Mouse (Mus musculus) thymus, postnatal 0 days (tissue): Measurements from ENCODE around the gene Pcdh10. TPM values are rescaled to one million over a fixed set of nuclear protein-coding genes. Genes with fewer than 3 reads are reported as not detected.
A peak's percentile ranks its signal among the peaks of the same experiment; 100 is the strongest.

Experiments
- DNase-seq: peaks from one replicate; pipeline ENCODE4 v3.0.0-alpha.2; 2015; ENCODE audit warnings: low spot score
- polyA plus RNA-seq: library from polyadenylated mRNA; unstranded; fragments of >200 nt; fragmentation: Nextera tagmentation; extraction: Ambion mirVana; gene quantifications from 2 replicates; pipeline ENCODE4 v1.2.1, GENCODE M21; 2015

Gene Pcdh10
- 0.06 and 0.09 TPM in 2 replicates for polyA plus RNA-seq

DNA sequence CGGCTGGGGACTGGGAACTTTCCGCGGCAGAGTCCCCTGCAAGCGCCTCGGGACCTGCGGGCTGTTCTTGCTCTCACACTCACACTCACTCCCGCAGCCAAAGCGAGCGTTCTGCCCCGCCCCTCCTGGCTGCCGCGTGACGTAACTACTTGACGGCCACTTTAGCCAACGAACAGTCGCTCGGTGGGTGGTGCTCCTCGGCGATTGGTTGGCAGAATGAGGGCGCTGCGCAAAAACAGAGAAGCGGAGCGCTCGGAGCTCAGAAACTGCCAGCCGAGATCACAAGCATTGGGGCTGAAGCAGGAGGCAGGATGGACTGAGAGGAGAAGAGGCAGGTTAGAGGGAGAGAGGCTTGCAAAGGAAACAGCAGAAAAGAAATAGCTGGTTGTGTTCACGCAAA is at the start of gene Pcdh10:
Gene Pcdh10, plus strand, starts transcription at position 254 of the 400 bp plus-strand sequence.
- DNase-seq, result peak; percentile 28

DNA sequence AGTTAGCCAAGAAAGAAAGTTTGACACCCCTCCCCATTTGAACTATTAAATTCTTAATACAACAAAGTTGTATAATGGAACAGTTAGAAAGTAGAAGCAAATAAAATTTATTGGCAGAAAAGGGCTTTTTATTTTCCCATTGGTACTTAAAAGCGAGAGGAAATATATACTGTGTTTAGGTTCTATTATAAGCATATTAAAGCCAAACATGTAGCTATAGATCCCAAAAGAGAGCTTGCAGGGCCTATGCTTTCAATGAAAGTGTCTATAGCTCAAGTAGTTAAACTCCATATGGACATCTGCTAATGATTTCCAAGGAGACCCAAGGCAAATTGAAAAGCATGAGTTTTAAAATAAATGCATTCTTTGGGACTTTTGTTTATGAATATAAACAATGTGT is 22.3 kb upstream of the Pcdh10 start:
- DNase-seq, result no peak

DNA sequence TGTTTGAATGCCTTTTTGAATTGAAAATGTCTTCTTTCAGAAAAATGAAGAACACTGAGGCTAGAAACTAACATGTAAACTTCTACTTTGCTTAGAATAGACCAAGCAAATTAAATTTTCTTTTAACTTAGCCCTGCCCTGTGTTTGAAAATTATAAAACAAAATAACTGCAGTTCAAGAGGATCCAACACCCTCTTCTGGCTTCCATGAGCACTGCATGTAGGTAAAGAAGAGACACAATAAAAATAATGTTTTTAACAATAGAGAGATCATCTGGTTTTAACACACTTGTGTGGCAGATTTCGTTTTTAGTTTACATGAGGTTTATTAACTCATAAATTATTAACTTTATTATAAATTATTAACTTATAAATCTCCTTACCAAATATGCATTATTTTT is 9.2 kb upstream of the Pcdh10 start:
- DNase-seq, result no peak

DNA sequence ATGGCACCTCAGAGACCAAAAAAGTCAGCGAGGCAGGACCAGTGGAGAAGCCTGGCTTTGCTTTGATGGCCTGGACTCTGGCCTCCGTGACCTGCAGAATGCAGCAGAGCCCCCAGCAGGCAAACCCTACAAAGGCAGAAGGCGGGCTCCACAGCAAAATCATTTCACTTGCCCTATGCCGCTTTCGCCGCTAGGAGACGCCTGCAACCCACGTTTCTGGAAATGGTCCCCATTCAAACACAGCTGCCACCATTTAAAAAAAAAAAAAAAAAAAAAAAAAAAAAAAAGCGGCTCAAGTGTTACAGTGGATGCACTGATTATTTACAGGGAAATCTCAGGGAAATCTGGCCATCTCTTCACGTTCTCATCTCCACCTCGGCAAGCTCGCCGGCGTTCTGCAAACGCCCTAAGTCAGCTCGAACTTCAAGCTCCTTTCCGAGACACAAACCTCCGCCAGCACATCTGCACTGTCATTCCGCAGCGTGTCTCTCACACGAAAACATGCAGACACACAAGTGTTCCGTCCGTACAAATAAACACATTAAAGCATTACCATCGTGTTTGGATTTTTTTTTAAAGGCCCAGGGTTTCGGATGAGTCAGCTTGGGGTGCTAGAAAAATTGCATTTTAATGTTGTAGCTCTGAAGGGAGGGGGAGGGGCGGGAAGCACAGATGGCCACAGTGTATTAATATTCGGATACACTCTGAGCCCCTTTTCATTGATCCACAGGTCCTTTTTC is 2.3 kb upstream of the Pcdh10 start:
- peak; percentile 7 for DNase-seq

DNA sequence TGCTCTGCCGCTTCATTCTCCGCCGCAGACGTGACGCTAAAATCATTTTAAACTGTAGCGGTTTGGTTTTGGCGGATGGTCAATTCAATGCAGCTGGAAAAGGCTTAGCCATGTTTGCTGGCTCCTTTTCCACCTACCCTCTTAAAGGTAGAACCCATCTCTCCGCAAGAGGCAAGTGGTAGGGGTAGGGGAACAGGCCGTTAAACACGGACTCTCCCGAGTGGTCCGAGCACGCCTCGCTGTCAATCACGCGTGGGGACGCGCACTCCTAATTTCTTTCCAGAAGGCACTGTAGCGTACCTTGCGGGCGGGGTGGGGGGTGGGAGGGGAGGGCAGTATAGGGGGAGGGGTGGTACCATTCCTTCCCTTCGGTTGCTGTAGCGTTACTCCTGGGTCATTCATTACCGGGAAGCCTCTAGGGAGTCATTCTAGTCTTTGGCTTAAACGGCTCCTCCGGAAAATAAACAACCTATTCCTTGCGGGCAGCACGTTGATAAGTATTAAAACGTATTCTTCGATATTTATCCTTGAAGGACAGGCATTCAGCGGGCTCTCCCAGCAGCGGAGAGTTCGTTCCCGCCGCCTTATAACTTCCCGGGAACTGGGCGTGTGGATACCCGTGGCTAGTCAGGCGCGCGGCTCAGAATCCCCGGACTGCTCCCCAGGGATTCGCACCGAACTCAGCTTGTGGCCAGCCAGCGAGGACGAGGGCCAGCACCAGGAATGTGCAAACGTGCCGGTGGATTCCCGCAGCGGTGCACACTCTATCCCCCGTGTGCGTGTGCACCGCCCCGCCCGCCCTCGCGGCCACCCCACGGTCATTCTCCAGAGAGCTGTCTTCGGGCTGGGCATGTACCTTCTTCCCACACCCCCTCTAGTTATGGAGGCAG is 1.5 kb upstream of the Pcdh10 start:
- no peak for DNase-seq

DNA sequence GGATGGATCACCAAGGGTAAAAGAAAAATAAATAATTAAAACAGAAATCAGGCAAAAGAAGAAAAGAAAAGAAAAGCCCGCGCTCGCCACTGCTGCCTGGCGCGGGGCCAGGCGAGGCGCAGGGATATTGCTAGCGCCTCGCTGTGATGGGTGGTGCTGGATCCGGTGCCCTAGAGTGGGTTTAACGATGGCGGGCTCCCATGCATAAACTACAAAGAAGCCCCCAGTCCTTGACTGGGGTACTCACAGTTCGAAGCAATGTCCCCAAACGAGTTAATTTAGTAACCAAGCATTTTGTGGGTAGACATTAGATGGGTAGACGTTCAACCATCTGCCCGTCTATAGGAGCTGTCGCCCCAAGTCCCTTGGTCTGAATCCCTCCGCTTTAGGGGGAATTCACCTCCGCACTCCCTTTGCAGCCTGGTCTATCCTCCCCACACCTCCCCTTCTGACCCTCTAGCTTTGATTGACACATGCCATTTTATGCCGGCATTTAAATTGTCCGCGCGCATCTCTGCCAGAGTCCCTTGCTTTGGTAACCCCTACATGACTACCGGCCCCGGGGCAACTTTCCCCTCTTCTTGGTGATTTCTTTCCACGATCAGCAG is 703 bp upstream of the Pcdh10 start:
- no peak for DNase-seq

GRCm38 (mm10) chr3:45379541-45379971 is 1.4 kb downstream of the Pcdh10 start:
- DNase-seq, result no peak

DNA sequence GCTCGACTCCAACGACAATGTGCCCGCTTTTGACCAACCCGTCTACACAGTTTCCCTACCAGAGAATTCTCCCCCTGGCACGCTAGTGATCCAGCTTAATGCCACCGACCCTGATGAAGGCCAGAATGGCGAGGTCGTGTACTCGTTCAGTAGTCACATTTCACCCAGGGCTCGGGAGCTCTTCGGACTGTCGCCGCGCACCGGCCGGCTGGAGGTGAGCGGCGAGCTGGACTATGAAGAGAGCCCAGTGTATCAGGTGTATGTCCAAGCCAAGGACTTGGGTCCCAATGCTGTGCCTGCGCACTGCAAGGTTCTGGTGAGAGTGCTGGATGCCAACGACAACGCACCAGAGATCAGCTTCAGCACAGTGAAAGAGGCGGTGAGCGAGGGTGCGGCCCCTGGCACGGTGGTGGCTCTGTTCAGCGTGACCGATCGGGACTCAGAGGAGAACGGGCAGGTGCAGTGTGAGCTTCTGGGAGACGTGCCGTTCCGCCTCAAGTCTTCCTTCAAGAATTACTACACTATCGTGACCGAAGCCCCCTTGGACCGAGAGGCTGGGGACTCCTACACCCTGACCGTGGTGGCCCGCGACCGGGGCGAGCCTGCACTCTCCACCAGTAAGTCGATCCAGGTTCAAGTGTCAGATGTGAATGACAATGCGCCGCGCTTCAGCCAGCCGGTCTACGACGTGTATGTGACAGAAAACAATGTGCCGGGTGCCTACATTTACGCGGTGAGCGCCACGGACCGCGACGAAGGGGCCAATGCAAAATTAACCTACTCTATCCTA is 2.0 kb downstream of the Pcdh10 start:
- DNase-seq, result no peak

DNA sequence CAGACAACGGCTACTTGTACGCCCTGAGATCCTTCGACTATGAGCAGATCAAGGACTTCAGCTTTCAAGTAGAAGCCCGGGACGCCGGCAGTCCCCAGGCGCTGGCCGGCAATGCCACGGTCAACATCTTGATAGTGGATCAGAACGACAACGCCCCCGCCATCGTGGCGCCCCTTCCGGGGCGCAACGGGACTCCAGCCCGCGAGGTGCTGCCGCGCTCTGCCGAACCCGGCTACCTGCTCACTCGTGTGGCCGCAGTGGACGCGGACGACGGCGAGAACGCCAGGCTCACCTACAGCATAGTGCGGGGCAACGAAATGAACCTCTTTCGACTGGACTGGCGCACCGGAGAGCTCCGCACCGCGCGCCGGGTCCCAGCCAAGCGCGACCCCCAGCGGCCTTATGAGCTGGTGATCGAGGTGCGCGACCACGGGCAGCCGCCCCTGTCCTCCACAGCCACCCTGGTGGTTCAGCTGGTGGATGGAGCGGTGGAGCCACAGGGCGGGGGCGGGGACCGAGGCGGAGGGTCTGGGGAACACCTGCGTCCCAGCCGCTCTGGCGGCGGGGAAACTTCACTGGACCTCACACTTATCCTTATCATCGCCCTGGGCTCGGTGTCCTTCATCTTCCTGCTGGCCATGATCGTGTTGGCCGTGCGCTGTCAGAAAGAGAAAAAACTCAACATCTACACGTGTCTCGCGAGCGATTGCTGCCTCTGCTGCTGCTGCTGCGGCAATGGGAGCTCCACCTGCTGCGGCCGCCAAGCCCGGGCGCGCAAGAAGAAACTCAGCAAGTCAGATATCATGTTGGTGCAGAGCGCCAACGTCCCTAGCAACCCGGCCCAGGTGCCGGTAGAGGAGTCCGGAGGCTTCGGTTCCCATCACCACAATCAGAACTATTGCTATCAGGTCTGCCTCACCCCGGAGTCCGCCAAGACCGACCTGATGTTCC is 2.9 kb downstream of the Pcdh10 start:
- no peak for DNase-seq

DNA sequence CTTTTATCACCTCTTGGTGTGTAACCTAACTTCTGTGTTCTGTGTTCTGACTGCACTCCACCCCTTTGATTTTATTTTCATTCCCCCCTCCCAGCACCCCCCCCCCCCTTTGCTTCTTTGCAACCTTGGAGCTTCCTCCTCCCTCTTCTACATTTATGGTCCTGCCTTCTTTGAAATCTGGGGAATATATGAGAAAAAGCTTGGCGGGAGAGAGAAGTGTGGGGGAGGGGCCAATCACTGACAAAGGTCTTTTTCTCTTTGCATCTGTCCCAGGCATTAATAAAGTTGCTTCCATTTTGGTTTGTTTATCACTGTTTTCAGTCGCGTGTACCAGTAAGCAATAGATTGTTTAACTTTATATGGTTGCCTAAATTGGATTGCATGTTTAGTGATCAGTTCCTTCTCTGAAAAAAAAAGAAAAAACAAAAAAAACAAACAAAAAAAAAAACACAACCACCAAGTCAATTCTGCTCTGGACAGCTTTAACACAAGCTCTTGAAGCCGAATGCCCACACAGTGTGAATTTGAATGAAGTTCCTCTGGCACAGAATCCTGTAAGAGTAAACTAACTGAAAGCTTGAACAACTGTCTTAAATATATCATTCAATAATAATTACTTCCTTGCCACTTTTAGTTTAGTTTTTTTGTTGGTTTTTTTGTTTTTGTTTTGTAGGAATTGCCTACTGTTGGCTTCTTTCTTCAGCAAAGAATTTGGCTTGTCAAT is 4.0 kb downstream of the Pcdh10 start:
- DNase-seq, result no peak

DNA sequence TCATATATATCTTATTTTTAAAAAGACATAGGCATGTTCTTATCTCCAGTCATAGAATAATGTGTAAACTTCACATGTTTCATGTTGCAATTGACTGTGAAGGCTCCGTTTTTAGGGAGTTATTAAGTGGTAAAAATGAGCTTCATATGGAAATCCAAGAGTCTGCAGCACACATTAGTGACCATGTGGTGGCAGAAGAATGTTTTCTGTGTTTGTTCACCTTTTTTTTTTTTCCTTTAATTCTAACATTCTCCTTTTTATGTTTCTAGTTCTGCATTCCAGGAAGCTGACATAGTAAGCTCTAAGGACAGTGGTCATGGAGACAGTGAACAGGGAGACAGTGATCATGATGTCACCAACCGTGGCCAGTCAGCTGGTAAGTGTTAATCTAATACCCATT is 5.6 kb downstream of the Pcdh10 start:
- no peak for DNase-seq

- DNase-seq, result no peak
These were observed 6.8 kb downstream of the Pcdh10 start for GRCm38 (mm10) chr3:45385028-45385427.

DNA sequence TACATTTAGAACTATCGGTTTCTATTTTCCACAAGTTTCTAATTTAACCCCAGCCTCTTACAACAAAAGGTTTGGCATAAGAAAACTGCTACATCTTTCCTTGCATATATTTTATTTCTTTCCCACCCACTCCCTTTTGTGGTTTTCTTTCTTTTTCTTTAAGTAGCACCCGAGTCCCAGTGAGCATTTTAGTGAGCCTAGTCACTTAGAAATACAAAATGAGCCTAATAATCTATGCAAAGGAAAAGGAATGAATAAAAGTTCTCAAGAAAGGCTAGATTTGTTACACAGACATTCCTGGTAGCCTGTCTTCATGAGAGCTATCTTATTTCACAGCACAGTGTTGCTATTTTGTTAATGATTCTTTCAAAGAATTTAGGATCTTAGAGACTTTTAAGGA is 7.3 kb downstream of the Pcdh10 start:
- no peak for DNase-seq

DNA sequence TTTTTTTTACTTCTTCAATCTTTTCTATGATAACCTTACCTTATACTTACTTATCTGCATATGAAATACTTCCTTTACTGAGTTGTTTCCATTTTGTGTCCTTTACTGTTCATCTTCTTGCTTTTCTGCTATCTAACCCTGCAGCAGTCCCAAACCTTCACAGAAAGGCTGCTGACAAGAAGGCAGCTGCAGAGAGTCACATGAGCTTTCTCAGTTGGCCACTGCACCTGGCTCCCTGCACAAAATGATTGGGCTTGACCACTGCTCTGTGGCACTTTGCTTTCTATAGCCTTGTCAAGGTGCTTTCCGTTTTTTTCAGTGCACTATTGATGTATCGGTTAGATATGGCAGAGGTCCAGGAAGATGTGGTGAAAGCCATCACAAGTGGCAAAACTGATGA is 8.3 kb downstream of the Pcdh10 start:
- no peak for DNase-seq

GRCm38 (mm10) chr3:45397101-45397500 is 18.9 kb downstream of the Pcdh10 start:
- DNase-seq, result no peak

DNA sequence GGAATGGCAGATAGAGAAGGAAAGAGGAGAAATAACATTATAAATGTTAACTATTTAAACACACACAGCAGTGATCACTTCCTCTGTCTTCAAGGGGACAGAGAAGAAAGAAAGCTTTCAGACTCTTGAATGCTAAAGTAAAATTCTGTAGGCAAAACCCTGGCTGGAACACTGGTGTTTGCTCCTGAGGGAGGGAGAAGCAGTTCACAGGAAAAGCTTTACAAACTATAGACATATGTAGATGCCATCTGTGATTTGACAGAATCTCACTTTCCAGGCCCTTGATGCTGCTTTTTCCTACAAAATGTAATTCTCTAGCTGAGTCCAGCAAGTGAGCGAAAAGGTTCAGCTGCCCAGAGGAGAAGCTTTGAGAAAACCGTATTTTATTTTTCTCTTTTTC is 25.0 kb downstream of the Pcdh10 start:
- no peak for DNase-seq

DNA sequence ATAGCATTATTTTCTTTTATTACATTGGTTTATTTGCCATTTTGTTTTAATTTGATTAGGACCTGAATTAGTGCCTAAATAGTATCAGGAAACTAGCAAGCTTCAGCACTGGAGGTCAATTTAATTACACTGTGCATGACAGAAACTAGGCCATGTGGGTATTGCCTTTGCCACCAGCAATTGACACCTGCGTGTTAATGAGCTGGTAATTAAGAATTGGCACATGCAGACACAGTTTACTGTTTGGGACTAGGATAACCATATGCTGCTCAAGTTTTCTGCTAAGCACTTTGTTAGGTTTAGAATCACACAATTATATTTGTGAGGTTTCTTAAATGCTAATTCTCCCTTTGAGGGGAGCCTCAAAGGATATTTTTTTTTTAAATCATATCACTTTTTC is 53.5 kb downstream of the Pcdh10 start:
- DNase-seq, result no peak

DNA sequence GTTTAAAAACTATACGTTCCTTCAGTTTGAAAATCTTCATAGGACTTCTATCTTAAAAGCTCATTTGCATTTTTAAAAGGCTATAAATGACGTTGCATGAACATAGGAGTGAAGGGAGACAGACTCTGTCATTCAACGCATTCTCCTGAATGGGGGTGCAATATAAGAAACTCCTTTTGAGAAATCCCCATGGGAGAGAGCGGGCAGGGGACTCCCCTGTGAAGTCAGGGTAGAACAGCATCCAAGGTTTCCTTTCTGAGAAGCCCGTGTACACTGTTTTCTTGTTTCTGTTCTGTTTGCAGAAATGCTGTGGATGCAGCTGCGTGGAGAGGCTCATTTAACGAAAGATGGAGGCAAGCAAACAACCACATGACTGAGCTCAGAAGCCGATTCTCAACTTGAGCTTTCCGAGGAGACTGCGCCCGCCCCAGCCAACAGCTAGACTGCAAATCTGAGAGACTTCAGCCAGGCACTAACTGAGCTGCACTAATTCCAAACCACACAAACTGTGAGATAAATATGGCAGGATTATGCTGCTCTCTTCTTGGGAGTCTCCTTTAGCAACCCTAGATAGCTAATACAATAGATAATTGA is 54.1 kb downstream of the Pcdh10 start:
- no peak for DNase-seq
